Mouse (Mus musculus): ENCODE results near the gene Minpp1.

- no peak for TF ChIP-seq GATA1 (IDR thresholded peaks at IDR 0.05; ENCODE audit: low read length)
- no peak for TF ChIP-seq TAL1 (IDR thresholded peaks at IDR 0.05; ENCODE audit: low read length)
These were observed 20.3 kb upstream of the Minpp1 start for GRCm38 (mm10) chr19:32465228-32465627.

All from erythroblast, embryonic 14.5 days (primary cell).